Mouse (Mus musculus) liver, adult 2 months (tissue): ENCODE measurements around the gene Tmed10.

ENCODE experiments used
- CTCF ChIP-seq: fragments of 200-500 bp; IDR thresholded peaks from 2 replicates; pipeline ENCODE4 v1.5.1; 2011; ENCODE audit warnings: low read depth, low read length, control low read depth
- POLR2A ChIP-seq: fragments of 200-500 bp; IDR thresholded peaks from 2 replicates; pipeline ENCODE4 v1.6.1; 2011; ENCODE audit warnings: low read length, control low read depth; ENCODE audit not compliant: insufficient read depth; ENCODE audit errors: extremely low read depth

GRCm38 (mm10) chr12:85354061-85354460 lies 20.6 kb downstream of the Tmed10 start:
- no peak for TF ChIP-seq CTCF
- no peak for TF ChIP-seq POLR2A
